Mouse (Mus musculus) MN1 (cell line): Measurements from ENCODE around the gene Cfhr2.
"Not testable (repeated sequence)": the region's sequence is repeated elsewhere in the genome, so short reads cannot be mapped to it uniquely, and the experiment has no call there.

Experiments
- DNase-seq: peaks from one replicate; pipeline ENCODE4 v3.0.0-alpha.2; 2016; ENCODE audit warnings: low spot score

Cfhr2 gene

GRCm38 (mm10) chr1:139858548-139858947 is at the start of gene Cfhr2:
Cfhr2 (minus strand) TSS chr1:139858702.
- DNase-seq: no peak

GRCm38 (mm10) chr1:139863751-139864150 is 5.2 kb upstream of the Cfhr2 start:
- DNase-seq: no peak

GRCm38 (mm10) chr1:139860176-139860575 is 1.7 kb upstream of the Cfhr2 start:
- no peak for DNase-seq

- no peak for DNase-seq
Measured at GRCm38 (mm10) chr1:139839699-139840098, 18.8 kb downstream of the Cfhr2 start.

GRCm38 (mm10) chr1:139839290-139839689 is 19.2 kb downstream of the Cfhr2 start:
- no peak for DNase-seq

- no peak for DNase-seq
Measured at GRCm38 (mm10) chr1:139808594-139808993, 49.9 kb downstream of the Cfhr2 start.

GRCm38 (mm10) chr1:139781143-139781542 is 77.4 kb downstream of the Cfhr2 start, which contains the start of gene Gm4788:
Gm4788 (minus strand) TSS chr1:139781243.
- DNase-seq: no peak

- DNase-seq: not testable (repeated sequence)
Measured at GRCm38 (mm10) chr1:139769913-139770312, 88.6 kb downstream of the Cfhr2 start.
